Mouse (Mus musculus) thymus, adult 18-20 months (tissue): Measurements from ENCODE around the gene Selenos.
"Not testable (repeated sequence)": the region's sequence is repeated elsewhere in the genome, so short reads cannot be mapped to it uniquely, and the experiment has no call there.

Experiments used
- DNase-seq, 2 experiments: peaks; one replicate each; pipeline ENCODE4 v3.0.0; 2022; ENCODE audit warnings: mixed read lengths in 2 of 2

Selenos gene

DNA sequence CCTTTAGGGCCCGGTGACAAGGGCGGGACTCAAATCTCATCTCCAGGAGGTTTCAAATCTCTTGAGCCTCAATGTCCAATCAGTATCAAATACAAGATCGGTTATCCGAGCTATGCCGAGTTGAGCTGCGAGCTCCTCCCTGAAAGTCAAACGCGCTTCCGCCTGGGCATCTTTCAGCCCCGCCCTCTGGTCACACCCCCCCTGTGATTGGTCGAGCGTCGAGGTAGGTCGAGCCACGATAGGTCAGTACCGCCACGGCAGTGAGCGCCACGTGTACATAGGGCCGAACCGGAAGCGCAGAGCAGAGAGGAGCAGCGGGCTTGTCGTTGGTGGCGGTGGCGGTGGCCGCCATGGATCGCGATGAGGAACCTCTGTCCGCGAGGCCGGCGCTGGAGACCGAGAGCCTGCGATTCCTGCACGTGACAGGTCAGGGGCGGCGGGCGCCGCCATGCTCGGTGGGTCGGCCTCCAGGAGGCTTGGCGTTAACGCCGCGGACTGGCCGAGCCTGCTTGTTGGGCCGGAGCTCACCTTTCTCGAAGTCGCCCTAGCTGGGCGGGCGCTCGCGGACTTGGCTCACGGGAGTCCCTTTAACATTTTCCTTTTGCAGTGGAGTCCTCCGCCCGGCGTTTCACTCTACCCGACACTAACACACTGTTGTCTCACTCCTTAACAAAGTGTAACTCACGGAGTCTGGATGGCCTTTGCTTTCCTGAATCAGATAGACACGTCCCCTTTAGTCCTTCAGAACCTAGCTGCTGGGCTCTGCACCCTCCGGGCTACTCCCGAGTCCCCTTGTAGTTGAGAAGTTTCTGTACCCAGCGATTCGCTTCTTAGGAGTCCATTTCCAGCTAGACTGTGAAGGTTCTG is at the start of gene Selenos:
TSS of gene Selenos (plus strand) at position 286 of the 867 bp plus-strand sequence.
- peak; percentile 91 to 93 for DNase-seq

DNA sequence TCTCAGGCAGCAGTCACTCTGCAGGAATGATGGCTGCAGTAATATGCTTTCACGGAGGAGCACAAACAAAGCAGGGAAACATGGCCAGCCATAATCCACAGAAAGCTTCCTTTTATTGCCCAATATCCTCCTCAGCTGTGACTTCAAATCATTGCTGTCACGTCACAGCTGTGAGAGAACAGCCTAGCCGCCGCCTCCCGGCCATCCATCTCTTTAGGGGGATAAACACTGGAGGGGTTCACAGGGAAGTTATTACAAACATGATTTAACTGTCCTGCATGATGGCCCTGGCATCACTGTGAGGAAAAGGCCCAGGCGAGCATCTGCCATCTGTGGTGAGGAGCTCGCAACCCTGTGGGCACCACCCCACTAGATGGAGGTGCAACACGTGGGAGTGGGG is 42.6 kb upstream of the Selenos start:
- DNase-seq: no peak

DNA sequence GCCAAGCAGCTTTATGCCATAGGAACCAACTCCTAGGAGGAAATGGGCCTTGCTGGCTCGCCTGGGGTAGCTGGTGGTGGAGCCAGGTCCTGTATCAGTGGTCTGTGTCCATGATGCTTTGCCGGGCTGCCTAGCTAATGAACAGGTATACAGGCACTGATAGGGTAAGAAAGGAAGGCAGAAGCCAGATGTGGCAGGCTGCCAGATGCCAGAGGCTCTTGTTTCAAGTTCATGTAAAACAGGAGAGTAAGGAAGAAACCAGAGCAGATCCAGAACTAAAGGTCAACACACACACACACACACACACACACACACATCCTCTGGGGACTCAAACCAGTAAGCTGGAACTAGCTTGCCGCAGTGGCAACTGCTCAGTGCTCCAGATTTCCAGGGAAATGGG is 41.2 kb upstream of the Selenos start:
- DNase-seq: no peak

DNA sequence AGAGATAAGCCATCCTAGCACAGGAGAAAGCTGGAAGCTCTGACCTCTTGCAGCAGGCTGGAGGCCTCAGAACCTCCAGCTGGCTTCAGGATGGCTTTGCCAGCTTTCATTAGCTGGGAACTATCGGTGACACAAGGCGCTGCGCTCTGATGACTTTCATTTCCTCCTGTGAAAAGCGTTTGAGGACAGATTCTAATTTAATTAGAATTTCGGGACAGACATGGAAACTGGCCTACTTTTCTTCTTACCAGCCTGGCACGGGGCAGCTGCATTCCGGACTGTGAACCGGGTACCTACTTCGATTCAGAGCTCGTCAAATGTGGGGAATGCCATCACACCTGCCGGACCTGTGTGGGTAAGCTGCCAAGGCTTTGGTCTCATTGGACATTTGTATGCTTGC is 40.7 kb upstream of the Selenos start:
- no peak for DNase-seq

DNA sequence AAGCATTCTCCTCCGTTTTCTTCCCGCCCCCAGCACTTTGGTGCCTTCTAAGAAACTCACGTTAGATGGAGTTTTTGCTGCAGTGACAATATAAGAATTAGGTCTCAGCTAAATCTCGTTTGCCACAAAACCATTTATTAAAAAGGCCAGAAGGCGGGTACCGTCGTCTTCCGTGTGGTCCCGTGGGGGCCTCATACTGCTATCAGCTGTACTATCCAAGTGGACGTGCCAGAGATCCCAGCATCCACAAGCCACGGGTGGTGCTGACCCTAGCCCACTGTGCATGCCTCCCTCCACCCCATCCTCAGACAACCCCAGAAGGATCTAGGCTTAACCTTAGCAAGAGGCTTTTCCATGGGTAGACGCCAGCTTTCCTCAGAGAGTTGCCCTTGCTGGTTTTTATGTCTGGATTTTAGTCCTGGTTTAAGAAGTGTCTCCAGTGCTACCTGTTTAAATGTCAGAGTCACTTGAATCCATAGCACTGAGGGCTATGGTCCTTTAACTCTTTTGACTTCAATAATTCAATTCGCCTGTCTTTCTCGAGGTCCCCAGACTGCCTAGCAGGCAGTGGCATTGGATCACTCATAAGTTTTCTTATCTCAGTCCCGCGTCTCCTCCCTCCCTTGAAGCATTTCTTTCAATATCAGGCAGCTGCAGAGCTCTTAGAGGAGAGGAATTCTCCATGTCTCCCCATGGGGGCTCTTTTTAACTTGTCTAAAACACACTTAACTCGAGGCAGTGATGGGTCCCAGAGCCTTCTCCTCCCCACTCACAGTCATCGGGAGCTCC is 39.2 kb upstream of the Selenos start:
- no peak for DNase-seq

DNA sequence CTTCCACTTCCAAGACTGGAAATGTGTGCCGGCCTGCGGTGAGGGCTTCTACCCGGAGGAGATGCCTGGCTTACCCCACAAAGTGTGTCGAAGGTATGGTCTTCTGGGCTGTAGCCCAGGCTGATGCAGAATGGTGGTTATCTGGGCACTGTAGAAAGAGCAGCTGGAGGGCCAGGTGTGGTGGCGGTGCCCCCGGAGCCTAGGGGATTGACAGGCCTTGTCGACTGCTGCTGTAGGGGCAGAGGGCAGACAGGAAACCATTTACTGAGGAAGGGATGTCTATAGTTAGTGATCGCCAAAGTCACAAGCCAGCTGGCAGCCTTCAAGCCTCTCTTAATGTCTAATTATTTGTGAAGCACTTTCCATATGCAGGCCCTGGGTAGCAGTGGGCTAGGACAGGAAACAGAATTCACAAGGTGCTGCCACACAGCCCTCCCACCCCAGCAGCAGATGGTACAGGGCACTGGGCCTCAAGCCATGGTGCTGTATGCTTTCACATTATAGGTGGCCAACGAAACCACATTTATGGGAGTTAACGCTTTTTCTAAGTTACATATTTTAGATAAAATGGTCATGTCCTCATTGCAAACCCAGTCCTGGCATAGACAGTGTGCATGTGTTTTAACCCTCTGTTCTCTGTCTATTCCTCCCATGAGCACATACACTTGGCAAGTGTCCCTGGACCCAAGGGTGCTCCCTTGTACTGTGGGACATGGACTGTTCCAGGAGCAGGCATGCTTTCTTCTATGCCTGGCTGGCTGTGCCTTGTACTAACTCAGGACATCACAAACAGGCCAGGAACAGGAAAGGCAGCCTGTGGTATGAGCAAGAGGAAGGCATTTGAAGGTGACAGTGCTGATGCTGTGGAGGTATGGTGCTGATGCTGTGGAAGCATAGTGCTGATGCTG is 35.6 kb upstream of the Selenos start, which contains the start of gene Gm45213:
TSS of gene Gm45213 (plus strand) at position 51 of the 908 bp plus-strand sequence.
- peak in 1 of 2 experiments; percentile 7 for DNase-seq

DNA sequence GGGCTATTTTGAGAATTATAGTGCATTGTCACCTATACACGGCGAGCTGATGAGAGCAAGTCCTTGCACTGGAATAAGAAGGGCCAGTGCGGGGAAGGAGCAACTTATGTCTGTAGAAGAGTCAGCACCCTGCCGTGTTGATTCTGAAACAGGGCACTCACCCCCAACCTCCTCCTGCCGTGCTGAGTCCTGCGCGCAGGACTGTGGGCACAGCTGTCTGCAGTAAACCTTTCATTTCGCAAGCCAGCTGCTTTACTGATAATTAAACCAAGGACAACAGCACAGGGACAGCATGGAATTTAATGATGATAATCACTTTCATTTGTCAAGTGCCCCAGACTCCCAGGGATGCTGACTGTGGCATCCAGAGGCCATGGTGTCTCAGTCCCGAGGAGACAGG is 34.8 kb upstream of the Selenos start:
- no peak for DNase-seq

DNA sequence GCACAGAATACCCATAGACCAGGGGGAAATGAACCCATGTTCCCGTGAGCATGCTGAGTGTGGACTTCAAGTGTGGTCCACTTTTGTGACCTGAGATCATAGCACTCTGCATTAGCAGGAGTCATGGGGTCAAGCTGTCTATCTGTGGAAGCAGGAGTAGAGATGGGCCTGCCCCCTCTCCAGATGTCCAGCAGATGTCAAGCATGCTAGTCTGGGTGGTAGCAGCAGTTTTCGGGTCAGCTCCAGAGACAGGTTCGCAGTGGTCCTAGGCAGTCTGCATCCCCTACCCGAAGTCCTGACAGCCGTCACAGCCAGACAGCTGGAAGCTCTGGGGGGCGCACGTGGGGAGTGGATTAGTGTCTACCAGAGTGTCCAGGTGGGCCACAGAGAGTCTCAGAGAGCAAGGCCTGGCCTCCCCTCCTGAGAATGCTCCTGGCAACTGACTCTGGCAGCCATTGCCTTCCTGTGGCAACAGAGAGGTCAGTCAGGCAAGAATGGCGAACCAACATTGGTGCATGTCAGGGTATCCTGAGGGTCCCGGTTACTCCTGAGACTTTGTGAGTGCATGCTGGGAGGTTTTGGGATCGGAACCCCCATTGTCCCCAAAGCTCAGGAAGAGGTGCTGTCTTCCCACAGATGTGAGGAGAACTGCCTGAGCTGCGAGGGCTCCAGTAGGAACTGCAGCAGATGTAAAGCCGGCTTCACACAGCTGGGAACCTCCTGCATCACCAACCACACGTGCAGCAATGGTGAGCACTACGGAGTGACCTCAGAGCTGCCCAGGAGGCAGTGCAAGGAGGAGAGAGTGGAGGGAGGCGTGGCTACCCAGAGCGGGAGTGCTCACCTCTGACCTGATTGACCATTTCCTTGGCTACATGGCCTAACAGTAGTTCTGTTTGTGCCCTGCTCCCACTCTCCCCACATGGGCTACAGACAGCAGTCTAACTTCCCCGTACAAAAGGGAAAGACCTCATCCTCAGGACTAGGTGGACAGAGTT is 32.2 kb upstream of the Selenos start:
- DNase-seq: no peak

DNA sequence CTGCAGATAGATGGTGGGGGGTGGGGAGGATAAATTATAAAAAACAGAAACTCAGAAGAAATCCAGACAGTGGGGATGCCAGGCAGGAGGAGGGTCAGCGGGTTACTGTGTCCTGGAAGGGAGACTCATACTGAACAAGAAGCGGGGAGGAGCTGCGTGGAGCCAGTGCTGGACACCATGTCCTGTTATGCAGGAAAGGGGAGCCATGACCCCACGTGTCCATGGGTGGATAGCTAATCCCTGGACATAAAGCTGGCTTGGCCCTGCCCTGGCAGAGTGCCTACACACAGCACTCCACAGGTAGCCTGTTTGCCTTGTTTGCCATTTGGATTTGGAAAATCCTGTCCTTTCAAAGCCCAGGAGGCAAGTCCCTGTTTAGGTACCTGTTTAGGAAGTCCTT is 31.5 kb upstream of the Selenos start:
- no peak for DNase-seq

DNA sequence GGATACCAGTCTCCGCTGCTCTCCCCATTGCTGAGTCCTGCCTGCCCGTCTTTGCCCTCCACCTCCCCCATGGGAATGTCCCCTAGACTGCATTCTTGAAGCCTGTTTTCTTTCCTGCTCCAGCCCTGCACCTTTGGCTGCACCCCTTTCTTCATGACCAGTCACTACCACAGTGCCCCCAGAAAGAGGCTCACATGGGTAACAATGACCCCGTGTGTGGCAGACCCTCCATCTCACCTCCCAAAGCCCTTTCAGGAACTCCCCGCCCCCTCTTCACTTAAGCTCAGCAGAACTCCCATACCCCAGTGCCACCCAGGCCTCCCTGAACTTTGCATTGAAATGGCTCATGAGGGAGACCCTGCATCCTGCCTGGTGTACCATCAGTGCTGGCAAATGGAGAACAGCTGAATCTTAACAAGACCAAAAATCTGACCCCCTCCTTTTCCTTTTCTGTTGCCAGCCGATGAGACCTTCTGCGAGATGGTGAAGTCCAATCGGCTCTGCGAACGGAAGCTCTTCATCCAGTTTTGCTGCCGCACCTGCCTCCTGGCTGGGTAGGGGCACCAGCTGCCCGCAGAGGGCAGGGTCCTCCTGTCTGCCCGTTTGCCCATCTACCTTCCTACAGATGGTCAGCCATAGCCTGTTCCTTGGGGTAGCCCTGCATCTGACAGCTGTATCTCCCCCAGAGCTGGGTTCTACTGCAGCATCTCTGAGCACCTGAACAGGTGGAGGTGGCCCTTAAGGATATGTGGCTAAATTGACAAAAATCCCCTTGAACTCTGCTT is 30.8 kb upstream of the Selenos start:
- no peak for DNase-seq

DNA sequence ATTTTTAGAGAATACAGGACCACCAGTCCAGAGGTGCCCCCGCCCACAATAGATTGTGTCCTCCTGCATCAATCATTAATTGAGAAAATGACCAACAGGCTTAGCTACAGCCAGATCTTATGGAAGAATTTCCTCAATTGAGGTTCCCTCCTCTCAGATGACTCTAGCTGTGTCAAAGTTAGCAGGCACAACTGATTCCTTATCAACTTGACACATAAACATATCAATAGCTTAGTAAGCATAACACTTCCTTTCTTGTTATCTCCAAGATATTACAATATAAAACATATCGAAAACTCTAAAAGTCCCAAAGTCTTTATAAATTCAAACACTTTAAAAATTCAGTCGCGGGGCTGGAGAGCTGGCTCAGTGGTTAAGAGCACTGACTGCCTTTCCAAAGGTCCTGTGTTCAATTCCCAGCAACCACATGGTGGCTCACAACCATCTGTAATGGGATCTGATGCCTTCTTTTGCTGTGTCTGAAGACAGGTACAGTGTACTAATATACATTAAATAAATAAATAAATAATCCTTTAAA is 25.4 kb upstream of the Selenos start:
- no peak for DNase-seq

DNA sequence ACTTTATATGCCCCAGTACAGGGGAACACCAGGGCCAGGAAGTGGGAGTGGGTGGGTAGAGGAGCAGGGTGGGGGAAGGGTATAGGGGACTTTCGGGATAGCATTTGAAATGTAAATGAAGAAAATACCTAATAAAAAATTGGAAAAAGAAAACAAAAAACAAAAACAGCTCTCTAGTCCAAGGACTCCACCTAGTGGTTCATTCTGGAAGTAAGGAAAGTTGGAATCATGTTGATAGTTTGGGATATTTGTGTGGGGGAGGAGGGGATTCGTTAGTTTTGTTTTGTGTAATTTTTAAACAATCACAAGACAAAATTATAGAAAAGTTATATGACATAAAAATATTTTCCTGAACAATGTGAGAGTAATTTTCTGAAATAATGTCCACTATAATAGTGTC is 24.1 kb upstream of the Selenos start:
- not testable (repeated sequence) for DNase-seq

DNA sequence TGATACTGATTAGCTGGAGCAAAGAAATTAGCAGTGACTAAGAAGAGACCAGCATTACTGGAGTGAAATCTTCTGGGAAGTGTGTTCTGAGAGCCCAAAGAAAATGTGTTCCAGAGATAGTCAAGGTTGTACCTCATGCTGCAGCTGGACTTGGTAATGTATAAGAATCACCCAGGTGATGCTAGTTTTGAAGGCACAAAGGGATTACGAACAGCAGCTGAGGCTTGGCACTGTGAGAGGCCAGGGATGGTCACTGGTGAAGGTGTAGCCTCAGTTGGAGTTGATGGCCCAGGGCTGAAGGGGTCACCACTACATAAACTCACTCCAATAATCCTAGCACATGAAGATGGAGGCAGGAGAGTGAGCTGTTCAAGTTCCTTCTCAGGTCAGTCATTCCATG is 20.7 kb upstream of the Selenos start, which contains the start of gene Snrpa1:
TSS of gene Snrpa1 (plus strand) at position 301 of the 400 bp plus-strand sequence.
- DNase-seq: no peak

DNA sequence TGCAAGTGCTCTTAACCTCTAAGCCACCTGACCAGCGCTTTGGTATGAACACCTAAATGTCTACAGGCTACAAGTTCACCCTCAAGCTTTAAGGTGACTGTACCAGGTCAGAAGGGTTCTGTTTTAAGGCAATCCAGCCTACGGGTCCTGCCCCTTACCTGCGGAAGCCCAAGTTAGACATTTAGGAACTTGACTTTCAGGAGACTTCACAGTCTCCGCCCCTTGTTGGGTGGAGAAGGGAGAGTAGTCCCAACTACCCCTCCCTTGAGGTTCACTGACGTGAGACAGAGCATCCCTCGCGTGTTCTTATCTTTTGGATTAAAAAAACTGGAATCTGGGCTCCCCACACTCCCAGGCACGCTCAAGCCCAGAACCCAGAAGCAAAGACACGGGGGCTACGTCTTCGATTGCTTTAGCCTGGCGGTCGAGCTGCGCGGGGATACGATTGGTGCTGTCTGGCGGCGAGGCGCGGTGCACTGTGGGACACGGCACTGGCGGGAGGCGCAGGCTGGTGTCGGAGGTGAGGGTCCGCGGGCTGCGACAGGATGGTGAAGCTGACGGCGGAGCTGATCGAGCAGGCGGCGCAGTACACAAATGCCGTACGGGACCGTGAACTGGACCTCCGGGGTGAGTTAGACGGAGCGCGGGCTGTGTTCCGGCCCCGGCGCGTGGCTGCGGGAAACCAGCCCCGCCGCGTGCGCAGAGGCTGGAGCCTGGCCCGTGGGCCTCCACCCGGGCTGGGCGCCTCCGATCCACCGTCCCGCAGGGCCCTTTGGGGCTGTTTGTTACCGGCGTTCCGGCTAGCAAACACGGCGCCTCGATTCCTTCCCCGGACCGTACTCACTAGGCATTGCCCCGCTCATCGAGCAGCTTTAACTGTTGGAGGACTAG is 19.1 kb upstream of the Selenos start:
- peak; percentile 79 to 81 for DNase-seq

DNA sequence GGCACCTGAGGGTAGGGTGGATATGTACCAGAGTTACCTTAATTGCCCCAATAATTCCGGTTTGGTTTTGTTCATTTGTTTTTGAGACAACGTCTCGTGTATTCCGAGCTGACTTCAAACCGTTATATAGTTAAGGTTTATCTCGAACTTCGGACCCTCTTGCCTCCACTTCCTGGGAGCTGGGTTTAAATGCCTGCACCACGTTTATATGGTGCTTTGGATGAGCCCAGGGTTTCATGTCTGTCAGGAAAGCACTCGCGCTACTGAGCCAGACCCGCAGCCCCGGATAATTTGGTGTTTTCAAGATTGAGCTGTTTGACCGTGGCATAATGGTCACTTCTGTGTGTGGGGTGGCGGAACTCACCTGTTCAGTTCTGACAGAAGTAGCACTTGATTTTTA is 18.4 kb upstream of the Selenos start:
- no peak for DNase-seq

DNA sequence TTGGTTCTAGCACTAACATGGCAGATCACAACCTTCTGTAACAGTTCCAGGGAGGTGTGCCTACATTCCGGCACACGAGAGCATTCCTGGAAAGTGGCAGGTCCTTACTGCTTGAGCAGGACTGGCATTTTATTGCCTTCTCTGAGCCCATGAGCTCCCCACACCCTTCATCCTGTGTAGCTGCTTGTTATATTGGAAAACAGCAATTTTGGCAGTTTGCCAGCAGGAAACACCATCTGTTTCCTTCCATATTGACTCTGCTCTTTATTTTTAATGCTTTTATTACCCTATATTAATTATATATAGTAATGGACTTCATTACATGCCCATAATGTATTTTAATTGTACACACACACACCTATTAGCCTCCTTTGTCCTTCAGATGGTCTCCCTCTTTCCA is 3.0 kb upstream of the Selenos start:
- DNase-seq: no peak

DNA sequence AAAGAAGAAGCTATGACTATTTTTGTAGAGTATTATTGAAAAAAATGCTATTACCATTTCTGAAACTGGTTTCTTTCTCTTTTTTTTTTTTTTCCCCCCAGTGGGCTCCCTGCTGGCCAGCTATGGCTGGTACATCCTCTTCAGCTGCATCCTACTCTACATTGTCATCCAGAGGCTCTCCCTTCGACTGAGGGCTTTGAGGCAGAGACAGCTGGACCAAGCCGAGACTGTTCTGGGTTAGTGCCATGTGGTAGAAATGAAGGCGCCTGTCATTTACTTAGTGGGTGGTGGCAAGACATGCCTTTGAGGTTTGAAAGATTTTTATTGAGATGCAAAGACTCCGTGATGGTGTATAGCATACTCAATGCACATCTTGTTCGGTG is 773 bp downstream of the Selenos start:
- DNase-seq: no peak

DNA sequence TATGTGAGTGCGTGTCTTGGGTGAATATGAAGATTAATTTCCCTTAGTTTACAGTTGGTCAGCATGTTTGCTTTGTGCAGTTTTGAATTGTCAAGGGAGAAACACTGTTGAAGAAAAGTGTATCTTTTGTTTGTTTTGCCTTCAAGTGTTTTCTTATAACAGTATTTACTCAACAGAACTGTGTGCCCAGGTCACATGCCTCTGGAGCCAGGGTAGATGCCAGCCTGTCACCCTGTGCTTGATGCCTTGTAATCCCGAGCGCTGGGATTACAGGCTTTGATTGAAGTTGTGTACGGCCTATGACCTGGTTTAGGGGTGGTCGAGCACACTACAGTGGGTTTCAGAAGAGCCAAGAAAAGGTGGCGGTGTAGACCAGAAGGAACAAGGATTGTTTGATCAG is 4.3 kb downstream of the Selenos start:
- DNase-seq: no peak

DNA sequence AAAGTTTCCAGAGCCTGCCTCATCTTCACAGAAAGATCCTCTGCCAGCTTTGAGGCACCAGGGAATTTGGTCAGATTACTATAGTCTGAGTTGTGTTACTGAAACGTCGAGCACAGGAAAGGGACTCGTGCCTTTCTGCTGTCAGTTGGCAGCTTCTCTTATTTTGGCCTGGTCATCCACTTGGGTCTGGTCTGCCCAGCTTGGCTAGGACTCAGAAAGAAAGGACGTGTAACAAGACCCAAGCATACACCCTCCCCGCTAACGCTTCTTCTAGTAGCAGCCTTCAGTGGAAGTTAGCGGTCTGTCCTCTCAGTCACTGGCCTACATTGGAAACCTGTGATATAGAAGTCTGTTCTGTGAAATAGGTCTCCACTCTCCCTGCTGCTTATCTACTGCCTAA is 5.1 kb downstream of the Selenos start:
- DNase-seq: no peak
